Mouse (Mus musculus) bone marrow, adult 2 months (tissue): ENCODE data around the gene Zfp827. TPM values are rescaled to one million over a fixed set of nuclear protein-coding genes. Genes with fewer than 3 reads are reported as not detected.
"Not testable (repeated sequence)": the region's sequence is repeated elsewhere in the genome, so short reads cannot be mapped to it uniquely, and the experiment has no call there.

ENCODE experiments used
- H3K27ac ChIP-seq: fragments of 200-500 bp; 2 replicates; pipeline ENCODE4 v1.5.1; 2012; ENCODE audit warnings: low read depth, mild to moderate bottlenecking, control low read depth, inconsistent platforms, low read length; ENCODE audit not compliant: control insufficient read depth, poor library complexity, insufficient read depth
- H3K4me1 ChIP-seq: fragments of 200-500 bp; 2 replicates; pipeline ENCODE4 v1.6.1; 2011; ENCODE audit warnings: low read length; ENCODE audit not compliant: control insufficient read depth, insufficient read depth
- H3K4me3 ChIP-seq: fragments of 200-500 bp; replicated peaks from 2 replicates; pipeline ENCODE3; 2011; ENCODE audit warnings: mild to moderate bottlenecking, low read depth, low read length, control low read depth; ENCODE audit not compliant: control insufficient read depth
- CTCF ChIP-seq: fragments of 200-500 bp; IDR thresholded peaks from 2 replicates; pipeline ENCODE4 v1.5.1; 2011; ENCODE audit warnings: low read length, control low read depth; ENCODE audit not compliant: control insufficient read depth, insufficient read depth
- POLR2A ChIP-seq: fragments of 200-500 bp; IDR thresholded peaks from 2 replicates; pipeline ENCODE4 v1.6.1; 2011; ENCODE audit warnings: low read depth, mild to moderate bottlenecking, control low read depth, low read length, borderline replicate concordance; ENCODE audit not compliant: control insufficient read depth
- WGBS: fragments of 180-500 bp; shearing (Covaris S2); methylation state at CpG from one replicate; pipeline ENCODE4 v1.1.7; 2018; 5-methylcytosine and 5-hydroxymethylcytosine counted together
- polyA plus RNA-seq: library from polyadenylated mRNA; stranded (reverse); fragments of >200 nt; gene quantifications from 2 replicates; pipeline ENCODE4 v1.2.4, GENCODE M21; 2011; ENCODE audit warnings: low replicate concordance; ENCODE audit not compliant: missing spikeins, insufficient read depth, insufficient read length

Gene Zfp827
- polyA plus RNA-seq, 1 experiment: 3.1 TPM

GRCm38 (mm10) chr8:79127211-79127816 is 99.1 kb downstream of the Zfp827 start:
- TF ChIP-seq POLR2A (no peak), CTCF (no peak)
- no peak overlapping the region for H3K27ac ChIP-seq
- WGBS: 77% methylated on average over 7 of the region's 7 CpGs
- no peak overlapping the region for H3K4me3 ChIP-seq
- H3K4me1 ChIP-seq: no peaks in the 10 kb centered on the region

DNA sequence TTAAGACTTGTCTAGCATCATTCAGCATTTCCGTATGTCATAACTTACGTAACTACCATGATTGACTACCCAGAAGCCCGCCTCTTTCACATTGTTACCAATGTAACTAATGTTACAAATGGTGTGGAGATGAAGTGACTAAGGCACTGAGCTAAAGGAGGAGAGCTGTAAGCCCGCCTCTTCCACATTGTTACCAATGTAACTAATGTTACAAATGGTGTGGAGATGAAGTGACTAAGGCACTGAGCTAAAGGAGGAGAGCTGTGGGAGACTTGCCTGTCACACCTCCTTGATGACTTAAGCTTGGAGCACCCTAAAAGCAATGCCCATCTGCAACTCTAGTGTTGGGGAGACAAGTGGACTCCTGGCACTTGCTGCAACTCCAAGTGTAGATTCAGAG is 100.3 kb downstream of the Zfp827 start:
- 69% methylated on average over 4 of the region's 4 CpGs for WGBS
- H3K4me1 ChIP-seq, H3K27ac ChIP-seq, H3K4me3 ChIP-seq: not testable (repeated sequence)

DNA sequence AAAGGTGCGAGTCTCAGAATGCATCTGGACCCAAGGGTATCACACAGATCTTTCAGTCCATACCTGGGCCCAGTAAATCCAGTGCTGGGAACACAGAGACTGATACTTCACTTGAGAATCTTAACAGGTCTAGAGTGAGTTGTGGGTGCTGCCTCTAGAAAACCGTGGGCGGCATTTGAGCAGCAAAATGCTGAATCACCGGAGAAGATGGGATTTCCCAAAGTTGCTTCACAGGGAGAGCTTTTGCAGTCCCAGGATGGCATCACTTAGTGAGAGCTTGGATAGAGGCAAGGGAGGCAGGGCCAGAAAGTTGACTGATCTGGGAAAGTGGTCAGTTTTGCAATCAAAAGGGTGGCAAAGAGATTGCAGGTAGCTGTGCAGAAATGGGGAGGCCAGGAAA is 111.4 kb downstream of the Zfp827 start:
- Histone ChIP-seq H3K4me3 (no peak overlapping the region), H3K27ac (no peak overlapping the region), H3K4me1 (peaks cover 3% of the 10 kb centered on the region; the same call in 1 of the 2 replicates)
- TF ChIP-seq CTCF: no peak
- TF ChIP-seq POLR2A: no peak
- WGBS: 81% methylated on average over 4 of the region's 4 CpGs

- Histone ChIP-seq H3K4me3 (no peak overlapping the region), H3K4me1 (peaks cover 3% of the 10 kb centered on the region; the same call in 1 of the 2 replicates), H3K27ac (no peak overlapping the region)
- no peak for TF ChIP-seq POLR2A
- TF ChIP-seq CTCF: no peak
- 81% methylated on average over 8 of the region's 8 CpGs for WGBS
These were observed 112.7 kb downstream of the Zfp827 start for GRCm38 (mm10) chr8:79140981-79141380.

- Histone ChIP-seq H3K4me3 (no peak overlapping the region), H3K4me1 (peaks cover 3% of the 10 kb centered on the region; the same call in 1 of the 2 replicates), H3K27ac (no peak overlapping the region)
- TF ChIP-seq CTCF (no peak), POLR2A (no peak)
- WGBS: 84% methylated on average over 11 of the region's 11 CpGs
These were observed 113.4 kb downstream of the Zfp827 start for GRCm38 (mm10) chr8:79141592-79141991.

DNA sequence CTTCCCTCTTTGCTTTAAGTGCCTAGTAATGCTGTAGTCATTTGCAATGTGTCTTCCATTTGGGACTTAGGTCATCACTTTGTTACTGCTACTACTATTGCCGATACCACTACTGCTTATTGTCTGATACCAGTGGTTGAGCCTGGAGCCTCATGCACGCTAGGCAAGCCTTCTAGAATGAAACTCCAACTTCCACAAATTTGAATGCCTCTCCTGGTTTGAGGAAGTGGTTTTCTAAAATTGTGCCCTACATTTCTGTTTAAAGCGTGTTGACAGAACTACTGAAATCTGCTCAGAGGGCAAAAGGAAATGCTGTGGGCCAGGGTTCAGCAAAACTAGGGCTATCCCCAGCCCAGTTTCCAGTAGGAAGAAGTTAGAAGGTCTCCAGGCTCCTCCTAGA is 115.5 kb downstream of the Zfp827 start:
- TF ChIP-seq CTCF (no peak), POLR2A (no peak)
- H3K4me3 ChIP-seq: no peak overlapping the region
- WGBS: 10% methylated on average over 3 of the region's 3 CpGs
- peaks cover 3% of the 10 kb centered on the region; the same call in 1 of the 2 replicates for H3K4me1 ChIP-seq
- H3K27ac ChIP-seq: no peak overlapping the region

GRCm38 (mm10) chr8:79145210-79145609 is 117.0 kb downstream of the Zfp827 start:
- TF ChIP-seq CTCF (no peak), POLR2A (no peak)
- Histone ChIP-seq H3K27ac (no peak overlapping the region), H3K4me3 (no peak overlapping the region), H3K4me1 (peaks cover 3% of the 10 kb centered on the region; the same call in 1 of the 2 replicates)
- 78% methylated on average over 8 of the region's 8 CpGs for WGBS

DNA sequence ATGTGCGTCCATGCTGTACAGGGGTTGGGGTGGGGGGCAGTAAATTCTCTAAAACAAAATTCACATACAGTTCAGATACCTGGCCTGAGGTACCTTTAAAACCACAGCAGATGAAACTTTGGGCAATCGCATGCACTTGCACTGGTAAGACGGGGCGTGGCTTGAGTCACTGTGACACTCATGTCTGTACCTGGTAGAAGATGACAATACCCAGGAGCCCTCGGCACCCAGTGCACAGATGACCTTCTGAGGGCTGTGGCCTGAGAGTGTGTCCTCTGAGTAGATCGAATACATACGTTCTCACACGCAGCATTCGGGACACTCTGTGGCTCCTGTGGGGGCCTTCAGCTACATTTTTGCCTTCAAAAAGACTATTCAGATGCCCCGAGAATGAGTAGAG is 117.4 kb downstream of the Zfp827 start:
- peaks cover 3% of the 10 kb centered on the region; the same call in 1 of the 2 replicates for H3K4me1 ChIP-seq
- WGBS: 89% methylated on average over 10 of the region's 10 CpGs
- TF ChIP-seq POLR2A: no peak
- H3K4me3 ChIP-seq: no peak overlapping the region
- H3K27ac ChIP-seq: no peak overlapping the region

GRCm38 (mm10) chr8:79148799-79149198 is 120.6 kb downstream of the Zfp827 start:
- WGBS: 87% methylated on average over 10 of the region's 10 CpGs
- H3K27ac ChIP-seq: no peak overlapping the region
- no peak for TF ChIP-seq CTCF
- H3K4me3 ChIP-seq: no peak overlapping the region
- H3K4me1 ChIP-seq: peaks cover 3% of the 10 kb centered on the region; the same call in 1 of the 2 replicates
